Mouse (Mus musculus): ENCODE measurements around the gene Cd83. TPM values are rescaled to one million over a fixed set of nuclear protein-coding genes. Genes with fewer than 3 reads are reported as not detected.

The Cd83 gene
- total RNA-seq, 2 experiments from 2014 or later: 2.8 to 2.9 TPM

Other genes starting within 250 kb of the Cd83 start
- gene Mcur1, start 224.6 kb upstream of the Cd83 start, total RNA-seq (2021): 10 to 100 TPM; 21.0 to 23.5 TPM
- under 1 TPM; 0.39 TPM for gene Rnf182, start 169.1 kb upstream of the Cd83 start, total RNA-seq (2021)